Mouse (Mus musculus) cerebellum, adult 9-10 months (tissue): ENCODE measurements at regions not wholly inside any gene's neighbourhood (a gene's known extent, or its start where the extent isn't known, plus 50 kb on each side); places are given as distances from the start of the nearest gene placed in this dataset.
A peak's percentile ranks its signal among the peaks of the same experiment; 100 is the strongest.
"Not testable (repeated sequence)": the region's sequence is repeated elsewhere in the genome, so short reads cannot be mapped to it uniquely, and the experiment has no call there.

Experiments
- DNase-seq: peaks from one replicate; pipeline ENCODE4 v3.0.0; 2022

- DNase-seq, result no peak
Measured at GRCm38 (mm10) chr12:69485652-69486651, 96.9 kb downstream of the Vcpkmt start.

- no peak for DNase-seq
Measured at GRCm38 (mm10) chr12:69481420-69481819, 101.4 kb downstream of the Vcpkmt start.

GRCm38 (mm10) chr12:69476631-69477091, 104.4 kb upstream of the Gm9887 start:
- DNase-seq, result no peak

GRCm38 (mm10) chr12:69476131-69476530, 103.9 kb upstream of the Gm9887 start:
- DNase-seq, result no peak

GRCm38 (mm10) chr12:69474916-69475661, 102.8 kb upstream of the Gm9887 start:
- DNase-seq, result peak; percentile 69

GRCm38 (mm10) chr12:69474141-69474915, 102.1 kb upstream of the Gm9887 start:
- DNase-seq, result no peak

- DNase-seq, result no peak
Measured at GRCm38 (mm10) chr12:69473379-69474057, 101.3 kb upstream of the Gm9887 start.

GRCm38 (mm10) chr12:69472912-69473311, 100.7 kb upstream of the Gm9887 start:
- DNase-seq, result no peak

- no peak for DNase-seq
Measured at GRCm38 (mm10) chr12:69471876-69472275, 99.6 kb upstream of the Gm9887 start.

- no peak for DNase-seq
Measured at GRCm38 (mm10) chr12:69469004-69469403, 96.7 kb upstream of the Gm9887 start.

- no peak for DNase-seq
Measured at GRCm38 (mm10) chr12:69467363-69467762, 95.1 kb upstream of the Gm9887 start.

- DNase-seq, result no peak
Measured at GRCm38 (mm10) chr12:69464906-69465305, 92.6 kb upstream of the Gm9887 start.

- not testable (repeated sequence) for DNase-seq
Measured at GRCm38 (mm10) chr12:69463327-69463726, 91.1 kb upstream of the Gm9887 start.

GRCm38 (mm10) chr12:69461888-69462840, 89.9 kb upstream of the Gm9887 start:
- peak; percentile 58 for DNase-seq

GRCm38 (mm10) chr12:69460552-69461079, 88.4 kb upstream of the Gm9887 start:
- DNase-seq, result no peak

GRCm38 (mm10) chr12:69458170-69458841, 86.0 kb upstream of the Gm9887 start:
- DNase-seq, result peak; percentile 78

GRCm38 (mm10) chr12:69456746-69457145, 84.5 kb upstream of the Gm9887 start:
- DNase-seq, result peak; percentile 87

GRCm38 (mm10) chr12:69456116-69456515, 83.9 kb upstream of the Gm9887 start:
- DNase-seq, result peak; percentile 49

- DNase-seq, result no peak
Measured at GRCm38 (mm10) chr12:69455566-69455965, 83.3 kb upstream of the Gm9887 start.

- no peak for DNase-seq
Measured at GRCm38 (mm10) chr12:69453544-69453943, 81.3 kb upstream of the Gm9887 start.
